Mouse (Mus musculus) CD4-positive, CD25-positive, alpha-beta regulatory T cell, adult 4 months (primary cell): ENCODE measurements around the gene Etnk2. TPM values are rescaled to one million over a fixed set of nuclear protein-coding genes. Genes with fewer than 3 reads are reported as not detected.

ENCODE experiments used
- ATAC-seq: one replicate; pipeline ENCODE4 v1.8.0; 2017
- polyA plus RNA-seq, 2 experiments: library from polyadenylated mRNA; unstranded; fragments of 100-300 nt; shearing (Covaris generic); gene quantifications; one replicate each; pipeline ENCODE4 v1.2.1; 2017

Etnk2 gene
- polyA plus RNA-seq, 2 experiments from 2014 or later, result not detected

GRCm38 (mm10) chr1:133418164-133418800, 54.9 kb downstream of the Etnk2 start:
- ATAC-seq, result no peak

GRCm38 (mm10) chr1:133419178-133419834, 55.9 kb downstream of the Etnk2 start:
- no peak for ATAC-seq

GRCm38 (mm10) chr1:133420491-133420890, 57.1 kb downstream of the Etnk2 start:
- no peak for ATAC-seq

GRCm38 (mm10) chr1:133421061-133421460, 57.7 kb downstream of the Etnk2 start:
- ATAC-seq, result no peak

- no peak for ATAC-seq
Observed at GRCm38 (mm10) chr1:133421975-133422570, 58.7 kb downstream of the Etnk2 start.

- no peak for ATAC-seq
Observed at GRCm38 (mm10) chr1:133422615-133423161, 59.3 kb downstream of the Etnk2 start.

GRCm38 (mm10) chr1:133423166-133423542, 59.8 kb downstream of the Etnk2 start:
- no peak for ATAC-seq

GRCm38 (mm10) chr1:133423543-133424480, 60.4 kb downstream of the Etnk2 start, which contains the start of gene Sox13:
Gene Sox13, minus strand, starts transcription at chr1:133424377.
- no peak for ATAC-seq

GRCm38 (mm10) chr1:133424547-133425140, 61.3 kb downstream of the Etnk2 start:
- no peak for ATAC-seq

Other genes starting within 250 kb of the Etnk2 start
- gene Ppp1r15b, start 232.4 kb upstream of the Etnk2 start, polyA plus RNA-seq, result 10 to 100 TPM; 20.6 to 21.8 TPM
- gene Plekha6, start 199.4 kb upstream of the Etnk2 start, polyA plus RNA-seq, result not detected
- gene Golt1a, start 53.8 kb upstream of the Etnk2 start, polyA plus RNA-seq, result not detected
- gene Kiss1, start 41.7 kb upstream of the Etnk2 start, polyA plus RNA-seq, result not detected
- gene Ren1, start 13.1 kb upstream of the Etnk2 start, polyA plus RNA-seq, result not detected
- gene Sox13, start 60.8 kb downstream of the Etnk2 start, polyA plus RNA-seq, result not detected
- gene Snrpe, start 246.7 kb downstream of the Etnk2 start, polyA plus RNA-seq, result 100 to 1,000 TPM; 281 to 399 TPM